Mouse (Mus musculus) layer of hippocampus, postnatal 10 days (tissue): Measurements from ENCODE around the gene Qtrt2. TPM values are rescaled to one million over a fixed set of nuclear protein-coding genes. Genes with fewer than 3 reads are reported as not detected.
A peak's percentile ranks its signal among the peaks of the same experiment; 100 is the strongest.

Experiments used
- DNase-seq, 2 experiments: peaks; one replicate each; pipeline ENCODE4 v3.0.0; 2021; ENCODE audit warnings: low spot score in 2 of 2
- total RNA-seq, 2 experiments: library from RNA; stranded (reverse); gene quantifications; 2 replicates each; pipeline ENCODE4 v1.2.3; 2021

The Qtrt2 gene
- total RNA-seq, 2 experiments from 2014 or later, result 35.0 to 38.1 TPM

- no peak for DNase-seq
Observed at GRCm38 (mm10) chr16:43925846-43926245, 763 bp downstream of the Qtrt2 start.

- DNase-seq, result no peak
Observed at GRCm38 (mm10) chr16:43925001-43925558, 1.5 kb downstream of the Qtrt2 start.

DNA sequence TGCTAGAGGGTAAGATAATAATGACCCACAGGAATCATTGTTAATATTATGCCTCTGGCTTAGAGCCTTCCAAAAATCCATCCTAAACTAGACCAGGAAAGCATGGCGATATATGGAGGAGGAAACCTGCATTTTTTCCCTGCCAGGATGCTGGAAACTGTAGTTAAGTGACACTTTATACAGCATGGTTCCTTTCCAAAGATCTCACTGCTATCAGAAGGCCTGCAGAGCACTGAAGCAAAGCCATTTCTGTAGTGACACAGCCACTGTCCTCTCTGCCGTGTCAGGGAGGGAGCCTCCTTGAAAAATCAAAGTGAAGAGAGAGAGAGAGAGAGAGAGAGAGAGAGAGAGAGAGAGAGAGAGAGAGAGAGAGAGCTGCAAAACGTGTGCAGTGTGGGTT lies 4.0 kb downstream of the Qtrt2 start:
- no peak for DNase-seq

DNA sequence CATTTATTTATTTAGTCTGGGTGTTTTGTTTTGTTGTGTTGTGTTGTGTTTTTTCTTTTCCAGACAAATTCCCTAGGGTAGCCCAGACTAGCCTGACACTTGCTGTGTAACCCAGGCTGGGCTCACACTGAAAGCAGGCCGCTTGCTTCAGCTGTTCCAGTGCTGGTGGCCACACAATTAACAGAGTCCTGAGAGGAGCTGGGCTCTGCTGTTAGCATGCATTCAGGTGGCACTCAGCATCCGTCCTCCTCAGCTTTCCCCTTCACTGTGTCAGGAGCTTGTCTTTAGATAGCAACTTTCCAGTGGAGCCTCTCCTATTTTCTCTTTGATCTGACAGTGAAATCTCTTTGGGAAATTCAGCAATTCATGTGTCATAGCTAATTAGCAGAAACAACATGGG lies 4.6 kb downstream of the Qtrt2 start:
- no peak for DNase-seq

DNA sequence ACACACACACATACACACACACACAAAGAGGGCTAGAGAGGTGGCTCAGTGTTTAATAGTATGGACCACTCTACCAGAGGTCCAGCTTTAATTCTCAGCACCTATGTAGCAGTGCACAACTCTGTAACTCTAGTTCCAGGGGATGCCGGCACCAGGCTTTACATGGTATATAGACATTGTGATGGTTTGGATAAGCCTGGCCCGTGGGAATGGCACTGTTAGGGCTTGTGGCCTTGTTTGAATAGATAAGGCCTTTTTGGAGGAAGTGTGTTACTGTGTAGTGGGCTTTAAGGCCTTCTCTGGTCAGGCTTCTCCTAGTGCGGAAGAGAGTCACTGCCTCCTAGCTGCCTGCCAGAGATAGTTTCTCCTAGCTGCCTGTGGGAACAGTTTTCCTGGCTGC lies 7.7 kb downstream of the Qtrt2 start:
- DNase-seq, result no peak

DNA sequence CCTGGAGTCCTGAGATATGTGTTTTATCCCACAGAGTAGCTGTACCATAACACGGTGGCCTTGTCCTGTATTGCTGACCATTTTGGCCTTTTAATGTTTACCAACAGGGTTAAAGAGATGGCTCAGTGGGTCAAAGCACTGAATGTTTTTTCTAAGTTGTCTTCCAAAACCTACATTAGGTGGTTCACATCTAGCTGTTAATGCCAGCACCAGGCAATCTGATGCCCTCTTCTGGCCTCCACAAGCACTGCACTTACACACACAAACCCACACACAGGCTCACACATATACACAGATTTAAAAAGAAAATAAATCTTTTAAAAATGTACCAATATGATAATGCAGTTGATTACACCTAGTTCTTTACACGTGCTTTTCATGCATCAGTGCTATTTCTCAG lies 17.7 kb downstream of the Qtrt2 start:
- no peak for DNase-seq

GRCm38 (mm10) chr16:43900571-43900970 lies 26.0 kb downstream of the Qtrt2 start:
- DNase-seq, result no peak

GRCm38 (mm10) chr16:43900138-43900537 lies 26.5 kb downstream of the Qtrt2 start:
- DNase-seq, result no peak

- DNase-seq, result no peak
Observed at GRCm38 (mm10) chr16:43894501-43894900, 32.1 kb downstream of the Qtrt2 start.

DNA sequence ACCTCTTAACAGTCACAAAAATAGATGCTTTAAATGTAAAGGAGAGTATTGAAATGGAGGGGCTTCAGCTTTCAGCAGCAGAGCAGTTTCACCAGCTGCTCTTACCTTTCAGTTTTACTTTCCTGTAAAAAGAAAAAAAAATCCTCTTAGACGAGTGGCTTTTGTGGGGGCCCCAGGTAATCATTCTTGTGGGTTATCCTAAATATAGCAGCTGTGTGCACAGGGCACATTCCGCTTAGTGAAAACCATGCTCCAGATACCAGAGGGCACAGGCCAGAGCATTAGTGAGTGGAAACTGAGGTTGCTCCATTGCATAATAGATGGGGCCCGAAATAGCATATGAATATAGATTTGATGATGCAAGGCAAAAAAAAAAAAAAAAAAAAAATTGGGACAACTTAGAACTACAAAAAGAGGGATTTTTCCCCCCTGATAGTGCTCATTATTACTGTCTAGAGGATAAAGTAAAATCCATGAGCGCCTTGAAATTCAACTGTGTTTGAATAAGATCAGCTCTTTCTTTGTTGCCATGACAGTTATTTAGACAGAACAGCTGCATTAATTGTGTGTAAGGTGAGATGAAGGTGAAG lies 35.8 kb downstream of the Qtrt2 start:
- no peak for DNase-seq

- DNase-seq, result no peak
Observed at GRCm38 (mm10) chr16:43890005-43890336, 36.6 kb downstream of the Qtrt2 start.

- DNase-seq, result peak; percentile 98 to 99
Observed at GRCm38 (mm10) chr16:43889208-43890004, 37.2 kb downstream of the Qtrt2 start, which contains the start of gene Ccdc191. Gene Ccdc191, plus strand, starts transcription at chr16:43889800.

DNA sequence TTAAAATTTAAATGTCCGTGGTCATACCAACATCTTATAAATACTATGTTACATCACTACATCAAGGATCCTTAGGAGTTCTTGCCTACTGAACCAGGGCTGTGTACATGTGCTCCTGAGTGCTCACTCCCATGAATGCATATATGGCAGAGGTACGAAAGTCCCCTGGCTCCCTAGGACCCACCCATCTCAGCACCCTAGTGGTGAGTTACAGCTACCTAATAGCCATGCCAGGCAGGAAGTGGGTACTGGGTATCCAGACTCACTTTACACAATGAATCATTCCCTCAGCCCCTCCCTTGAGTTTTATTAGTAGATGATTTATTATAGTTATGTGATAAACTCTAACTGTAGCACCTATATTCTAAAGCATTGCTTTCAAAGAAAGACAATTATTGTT lies 44.3 kb downstream of the Qtrt2 start:
- DNase-seq, result no peak

DNA sequence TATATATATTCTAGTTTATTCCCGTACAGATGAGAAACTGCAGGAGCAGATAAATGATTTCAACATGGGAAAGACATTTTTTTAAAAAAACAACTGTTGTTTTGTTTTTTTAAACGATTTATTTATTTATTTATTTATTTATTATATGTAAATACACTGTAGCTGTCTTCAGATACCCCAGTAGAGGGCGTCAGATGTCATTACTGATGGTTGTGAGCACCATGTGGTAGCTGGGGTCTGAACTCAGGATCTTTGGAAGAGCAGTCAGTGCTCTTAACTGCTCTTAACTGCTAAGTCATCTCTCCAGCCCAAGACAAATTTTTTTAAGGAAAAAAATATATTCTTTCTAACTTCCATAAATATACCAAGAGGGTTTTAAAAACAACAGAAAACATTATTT lies 45.0 kb downstream of the Qtrt2 start:
- DNase-seq, result no peak

- DNase-seq, result no peak
Observed at GRCm38 (mm10) chr16:43879769-43880168, 46.8 kb downstream of the Qtrt2 start.

DNA sequence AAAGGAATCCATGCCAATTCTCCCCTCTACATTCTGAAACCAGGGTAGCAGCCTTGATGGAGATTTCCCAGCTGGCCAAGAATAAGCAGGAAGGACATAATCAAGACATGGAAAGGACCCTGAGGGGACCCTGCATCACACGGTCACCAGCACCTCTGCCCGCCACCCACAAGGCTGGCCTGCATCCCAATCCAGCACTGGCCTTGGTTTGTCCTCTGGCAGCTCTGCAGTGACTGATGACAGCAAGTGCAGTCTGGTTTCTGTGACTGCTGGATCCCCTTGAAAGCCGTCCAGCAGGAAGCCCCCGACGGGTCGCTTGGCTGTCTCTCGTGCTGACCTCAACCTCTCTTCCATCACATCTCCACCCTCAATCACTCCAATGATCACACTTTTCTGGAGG lies 55.2 kb downstream of the Qtrt2 start:
- no peak for DNase-seq

GRCm38 (mm10) chr16:43869805-43870204 lies 56.8 kb downstream of the Qtrt2 start:
- no peak for DNase-seq

- no peak for DNase-seq
Observed at GRCm38 (mm10) chr16:43860624-43861023, 66.0 kb downstream of the Qtrt2 start.

DNA sequence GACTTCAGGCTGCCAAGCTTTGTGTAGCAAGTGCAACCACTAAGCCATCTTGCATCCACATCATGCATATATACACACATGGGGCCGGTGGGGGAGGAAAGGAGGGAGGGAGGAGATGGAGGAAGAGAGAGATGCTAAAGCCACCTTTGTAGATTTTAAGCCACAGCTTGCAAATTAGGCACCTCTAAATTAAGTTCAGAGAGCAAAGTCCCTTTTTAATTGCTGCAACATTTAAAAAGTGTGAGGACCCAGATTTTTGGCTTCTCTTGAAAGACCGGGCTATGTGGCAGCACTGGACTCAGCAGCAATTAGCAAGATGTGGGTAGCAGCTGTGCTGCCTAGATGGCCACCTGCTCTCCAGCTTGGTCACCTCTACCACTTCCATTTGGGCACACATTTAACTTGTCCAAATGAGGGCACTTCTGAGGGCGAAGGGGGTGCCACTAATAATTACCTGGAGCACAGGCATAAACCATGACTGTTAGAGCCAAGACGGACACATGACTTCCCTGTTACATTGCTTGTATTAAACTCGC lies 67.6 kb downstream of the Qtrt2 start:
- peak in 1 of 2 experiments; percentile 39 for DNase-seq

- DNase-seq, result no peak
Observed at GRCm38 (mm10) chr16:43849839-43850238, 76.8 kb downstream of the Qtrt2 start.

GRCm38 (mm10) chr16:43841236-43841635 lies 85.4 kb downstream of the Qtrt2 start:
- no peak for DNase-seq

DNA sequence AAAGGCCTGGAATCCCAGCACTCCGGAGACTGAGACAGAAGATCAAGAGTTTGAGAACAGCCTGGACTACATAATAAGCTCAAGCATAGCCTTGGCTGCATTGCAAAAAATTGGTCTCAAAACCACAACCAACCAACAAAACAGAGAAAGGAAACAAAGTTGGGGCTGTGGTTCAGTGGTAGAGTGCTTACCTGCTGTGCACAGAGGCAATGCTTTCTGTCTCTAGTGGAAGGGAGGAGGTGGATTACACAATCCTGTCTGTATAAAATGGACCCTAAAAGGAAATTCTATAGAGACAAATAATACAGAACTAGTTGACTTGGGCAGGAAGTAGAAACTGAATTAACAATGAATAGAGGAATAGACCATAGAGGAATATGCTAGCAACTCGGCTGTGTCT lies 94.7 kb downstream of the Qtrt2 start:
- no peak for DNase-seq
